Mouse (Mus musculus) ES-E14 (cell line): ENCODE results near the gene D5Ertd579e. TPM values are rescaled to one million over a fixed set of nuclear protein-coding genes. Genes with fewer than 3 reads are reported as not detected.

Experiments used
- DNase-seq: peaks from one replicate; pipeline ENCODE4 v3.0.0-alpha.2; 2013; ENCODE audit warnings: low read depth, low spot score
- H3K27ac ChIP-seq: 2 replicates; pipeline ENCODE4 v1.5.1; 2012; ENCODE audit warnings: low read depth, mild to moderate bottlenecking, low read length, moderate library complexity, mixed read lengths; ENCODE audit not compliant: poor library complexity, insufficient read depth, severe bottlenecking
- H3K36me3 ChIP-seq: 2 replicates; pipeline ENCODE4 v1.6.1; 2012; ENCODE audit warnings: mild to moderate bottlenecking, low read length, moderate library complexity, mixed read lengths; ENCODE audit not compliant: control insufficient read depth, poor library complexity, insufficient read depth, severe bottlenecking
- H3K4me1 ChIP-seq, 2 experiments: fragments of 150-350 bp in 1 of 2; sonication (generic) in 1 of 2; 2 replicates each; pipeline ENCODE4 v1.6.1; 2012; ENCODE audit warnings: low read length in 2 of 2, mild to moderate bottlenecking in 1 of 2, mixed read lengths in 1 of 2; ENCODE audit not compliant: control insufficient read depth in 2 of 2, insufficient read depth in 2 of 2, poor library complexity in 1 of 2
- H3K4me3 ChIP-seq, 2 experiments: fragments of 150-350 bp in 1 of 2; sonication (generic) in 1 of 2; 2 replicates each; pipeline ENCODE4 v1.5.1; 2012; ENCODE audit warnings: low read length in 2 of 2, low read depth in 1 of 2, mild to moderate bottlenecking in 1 of 2, mixed read lengths in 1 of 2; ENCODE audit not compliant: insufficient read depth in 1 of 2, poor library complexity in 1 of 2, severe bottlenecking in 1 of 2
- H3K9ac ChIP-seq: 2 replicates; pipeline ENCODE4 v1.6.1; 2012; ENCODE audit warnings: low read depth, mild to moderate bottlenecking, low read length, mixed read lengths; ENCODE audit not compliant: poor library complexity, insufficient read depth, severe bottlenecking
- H3K9me3 ChIP-seq: fragments of 150-350 bp; sonication (generic); 2 replicates; pipeline ENCODE4 v1.6.1; 2012; ENCODE audit warnings: low read depth, mild to moderate bottlenecking, low read length; ENCODE audit not compliant: control insufficient read depth, insufficient read depth
- CHD2 ChIP-seq: IDR thresholded peaks from 2 replicates; pipeline ENCODE4 v1.6.1; 2014; ENCODE audit warnings: mild to moderate bottlenecking, low read depth, low read length, inconsistent platforms
- HCFC1 ChIP-seq: IDR thresholded peaks from 2 replicates; pipeline ENCODE4 v1.6.1; 2012; ENCODE audit warnings: low read length, inconsistent platforms, borderline replicate concordance; ENCODE audit not compliant: insufficient read depth
- MAFK ChIP-seq: IDR thresholded peaks from 2 replicates; pipeline ENCODE4 v1.6.1; 2014; ENCODE audit warnings: mild to moderate bottlenecking, low read depth, low read length, inconsistent platforms; ENCODE audit not compliant: insufficient read depth
- ZC3H11A ChIP-seq: IDR thresholded peaks from 2 replicates; pipeline ENCODE4 v1.6.1; 2012; ENCODE audit warnings: low read depth, mild to moderate bottlenecking, inconsistent platforms, low read length, borderline replicate concordance
- ZNF384 ChIP-seq: IDR thresholded peaks from 2 replicates; pipeline ENCODE4 v1.6.1; 2012; ENCODE audit warnings: low read depth, low read length, inconsistent platforms
- in situ Hi-C, 2 experiments: fragments of 600-800 bp; cut with MboI; formaldehyde crosslinking; loops; one replicate each; pipeline ENCODE4 v1.15.1; 2025; ENCODE audit warnings: low sequenced_read_pairs in 2 of 2, inconsistent platforms in 1 of 2; ENCODE audit not compliant: unreplicated experiment in 2 of 2
- total RNA-seq: library from RNA; depleted of rRNA; stranded (reverse); fragments of 300-350 nt; gene quantifications from 2 replicates; pipeline ENCODE4 v1.2.3, GENCODE M21; 2012

The D5Ertd579e gene
- total RNA-seq, 1 experiment = 19.5 TPM

GRCm38 (mm10) chr5:36731901-36732652 is 36.3 kb upstream of the D5Ertd579e start:
- H3K4me1 ChIP-seq = peaks cover 0 to under 1% of the 10 kb centered on the region in 2 experiments; a peak in 1 of 4 replicates
- no peak for TF ChIP-seq ZNF384
- TF ChIP-seq MAFK = no peak
- TF ChIP-seq HCFC1 = no peak
- no peak for TF ChIP-seq ZC3H11A
- TF ChIP-seq CHD2 = no peak
- H3K4me3 ChIP-seq = no peak overlapping the region
- no peak overlapping the region for H3K27ac ChIP-seq
- no peak overlapping the region for H3K9ac ChIP-seq
- H3K9me3 ChIP-seq = no peaks in the 10 kb centered on the region
- no peaks in the 10 kb centered on the region for H3K36me3 ChIP-seq
- no peak for DNase-seq
- in situ Hi-C loops = no loop called here

DNA sequence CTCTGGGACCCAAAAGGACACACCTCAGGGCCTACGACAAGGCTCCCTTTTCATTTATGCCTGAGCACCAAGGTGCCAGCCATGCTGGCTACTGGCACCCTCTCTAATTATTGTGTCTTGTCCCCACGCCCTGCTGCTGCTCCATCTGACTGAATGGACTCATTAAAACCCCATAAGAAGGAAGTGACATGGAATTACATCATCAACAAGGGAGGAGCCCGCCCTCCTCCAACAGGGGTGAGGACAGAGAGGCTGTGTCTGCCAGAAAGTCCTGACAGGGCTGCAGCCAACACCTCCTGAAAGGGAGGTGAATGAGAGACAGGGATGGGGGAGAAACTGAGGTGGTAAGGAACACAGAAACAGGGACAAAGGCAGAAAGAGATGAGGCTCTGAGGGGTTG is 34.9 kb upstream of the D5Ertd579e start:
- H3K4me1 ChIP-seq = no peaks in the 10 kb centered on the region
- H3K9ac ChIP-seq = no peak overlapping the region
- no peak overlapping the region for H3K27ac ChIP-seq
- H3K4me3 ChIP-seq = no peak overlapping the region
- no peaks in the 10 kb centered on the region for H3K9me3 ChIP-seq
- no peak for TF ChIP-seq MAFK
- no peak for TF ChIP-seq HCFC1
- TF ChIP-seq CHD2 = no peak
- no peak for TF ChIP-seq ZC3H11A
- no peak for TF ChIP-seq ZNF384
- in situ Hi-C loops = no loop called here
- no peak for DNase-seq
- no peaks in the 10 kb centered on the region for H3K36me3 ChIP-seq

- no peak overlapping the region for H3K4me3 ChIP-seq
- TF ChIP-seq ZNF384 (no peak), ZC3H11A (no peak), MAFK (no peak), CHD2 (no peak), HCFC1 (no peak)
- H3K9ac ChIP-seq = no peak overlapping the region
- H3K4me1 ChIP-seq = no peaks in the 10 kb centered on the region
- no peak for DNase-seq
- H3K36me3 ChIP-seq = no peaks in the 10 kb centered on the region
- H3K27ac ChIP-seq = no peak overlapping the region
- in situ Hi-C loops = no loop called here
- no peaks in the 10 kb centered on the region for H3K9me3 ChIP-seq
These were observed 34.1 kb upstream of the D5Ertd579e start for GRCm38 (mm10) chr5:36729923-36730322.

DNA sequence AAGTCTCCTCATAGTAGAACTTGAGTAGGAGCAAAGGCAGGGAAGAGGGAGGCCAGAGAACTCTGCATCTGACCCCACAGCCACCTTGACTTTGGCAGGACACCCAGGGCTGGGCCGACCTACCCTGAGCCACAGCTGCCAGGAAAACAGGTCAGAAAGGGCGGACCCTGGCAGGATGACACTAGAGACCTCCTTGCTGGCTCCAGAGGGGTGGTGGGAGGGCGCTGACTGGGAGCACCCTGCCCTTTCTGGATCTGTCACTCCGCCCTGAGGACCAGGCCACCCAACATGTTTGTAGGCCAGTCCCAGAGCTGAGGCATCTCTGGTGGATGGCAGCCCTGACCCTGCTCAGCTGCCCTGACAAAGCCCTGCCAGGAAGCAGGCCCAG is 33.3 kb upstream of the D5Ertd579e start:
- H3K9ac ChIP-seq = no peak overlapping the region
- H3K9me3 ChIP-seq = no peaks in the 10 kb centered on the region
- no peak overlapping the region for H3K27ac ChIP-seq
- in situ Hi-C loops = no loop called here
- H3K4me1 ChIP-seq = no peaks in the 10 kb centered on the region
- no peak for DNase-seq
- TF ChIP-seq HCFC1 = no peak
- TF ChIP-seq MAFK = no peak
- no peak for TF ChIP-seq ZC3H11A
- TF ChIP-seq ZNF384 = no peak
- no peak for TF ChIP-seq CHD2
- no peak overlapping the region for H3K4me3 ChIP-seq
- no peaks in the 10 kb centered on the region for H3K36me3 ChIP-seq
